Mouse (Mus musculus) megakaryocyte, embryonic 14.5 days (primary cell): ENCODE results near the gene Frs3.

ENCODE experiments used
- FLI1 ChIP-seq: IDR thresholded peaks from 2 replicates; pipeline ENCODE4 v1.6.1; 2012; ENCODE audit warnings: low read length, inconsistent platforms, mixed read lengths
- GATA1 ChIP-seq: IDR thresholded peaks from 3 replicates; pipeline ENCODE4 v1.6.1; 2012; ENCODE audit warnings: mixed read lengths, low read length, inconsistent platforms, borderline replicate concordance

GRCm38 (mm10) chr17:47699055-47699454, 10.2 kb downstream of the Frs3 start:
- TF ChIP-seq GATA1 (no peak), FLI1 (no peak)
